Mouse (Mus musculus): Measurements from ENCODE around the gene Ppp2r3d. TPM values are rescaled to one million over a fixed set of nuclear protein-coding genes. Genes with fewer than 3 reads are reported as not detected.

The Ppp2r3d gene
- polyA plus RNA-seq, 2 experiments = 19.0 to 40.1 TPM

- no peak for DNase-seq (ENCODE audit: low read depth in 3 of 3, low spot score in 3 of 3)
- no peaks in the 10 kb centered on the region for H3K36me3 ChIP-seq (replicated peaks; ENCODE audit: control insufficient read depth, insufficient read depth, low read depth)
- ATAC-seq (ENCODE audit: insufficient read depth) = no peak
- TF ChIP-seq EP300 (IDR thresholded peaks at IDR 0.05; ENCODE audit: low read depth) (no peak), CTCF (IDR thresholded peaks at IDR 0.05; ENCODE audit: low read depth) (no peak)
- H3K27me3 ChIP-seq (ENCODE audit: control insufficient read depth, insufficient read depth, low read length) = no peaks in the 10 kb centered on the region
- H3K27ac ChIP-seq = no peak overlapping the region
- no peaks in the 10 kb centered on the region for H3K9me3 ChIP-seq (ENCODE audit: control insufficient read depth, low read length)
- H3K4me3 ChIP-seq (ENCODE audit: insufficient read depth in 1 of 2, low read depth in 2 of 2, low read length in 2 of 2) = no peak overlapping the region
- H3K4me1 ChIP-seq (replicated peaks; ENCODE audit: control insufficient read depth in 2 of 2, insufficient read depth in 2 of 2, low read length in 1 of 2) = no peaks in the 10 kb centered on the region
- H3K4me2 ChIP-seq (ENCODE audit: low read depth) = no peak overlapping the region
- no peak overlapping the region for H3K9ac ChIP-seq (replicated peaks)
- whole genome bisulfite sequencing (ENCODE audit: insufficient replicate concordance) = 23% methylated on average over 1 of the region's 1 CpGs
Measured at GRCm38 (mm10) chr9:124408564-124408963, 68.1 kb downstream of the Ppp2r3d start.

Other genes starting within 250 kb of the Ppp2r3d start
- 1.6 and 2.7 TPM in 2 replicates for gene 2010315B03Rik, start 164.2 kb downstream of the Ppp2r3d start, polyA plus RNA-seq (2012; rRNA removed)
- gene 2010315B03Rik, start 164.2 kb downstream of the Ppp2r3d start, polyA plus RNA-seq (2014; fragmentation: Nextera tagmentation; extraction: Ambion mirVana) = 1.9 and 2.4 TPM in 2 replicates
- gene Gm21836, start 16.9 kb upstream of the Ppp2r3d start, polyA plus RNA-seq (2012; rRNA removed) = not detected in 2 replicates
- not detected in 2 replicates for gene Gm21836, start 16.9 kb upstream of the Ppp2r3d start, polyA plus RNA-seq (2014; fragmentation: Nextera tagmentation; extraction: Ambion mirVana)

Data from liver, embryonic 14.5 days (tissue).